Mouse (Mus musculus) heart, postnatal 0 days (tissue): Measurements from ENCODE around the gene Stk4. TPM values are rescaled to one million over a fixed set of nuclear protein-coding genes. Genes with fewer than 3 reads are reported as not detected.

Source experiments
- ATAC-seq: fragments of 200-750 bp; cut with Nextera tagmentation; 2 replicates; pipeline ENCODE4 v1.8.0; 2017; ENCODE audit warnings: low read depth, moderate number of reproducible peaks, moderate library complexity; ENCODE audit not compliant: insufficient read depth
- DNase-seq: peaks from one replicate; pipeline ENCODE4 v3.0.0-alpha.2; 2016; ENCODE audit warnings: low spot score
- H3K27ac ChIP-seq: fragments of 300-500 bp; sonication (generic); 2 replicates; pipeline ENCODE4 v1.5.1; 2014; ENCODE audit warnings: low read depth, mild to moderate bottlenecking
- H3K27me3 ChIP-seq: fragments of 300-500 bp; sonication (generic); 2 replicates; pipeline ENCODE4 v1.6.1; 2014; ENCODE audit warnings: low read length, mixed read lengths; ENCODE audit not compliant: control insufficient read depth, insufficient read depth
- H3K36me3 ChIP-seq: fragments of 300-500 bp; sonication (generic); replicated peaks from 2 replicates; pipeline ENCODE4 v1.6.1; 2014; ENCODE audit warnings: low read length, mixed read lengths; ENCODE audit not compliant: control insufficient read depth, insufficient read depth
- H3K4me1 ChIP-seq: fragments of 300-500 bp; sonication (generic); 2 replicates; pipeline ENCODE4 v1.6.1; 2014; ENCODE audit warnings: antibody characterized with exemption; ENCODE audit not compliant: control insufficient read depth, insufficient read depth
- H3K4me2 ChIP-seq: fragments of 300-500 bp; sonication (generic); 2 replicates; pipeline ENCODE4 v1.6.1; 2014; ENCODE audit warnings: low read depth, mild to moderate bottlenecking, low read length, moderate library complexity
- H3K4me3 ChIP-seq: fragments of 300-500 bp; sonication (generic); 2 replicates; pipeline ENCODE4 v1.5.1; 2014; ENCODE audit warnings: low read depth, low read length
- H3K9ac ChIP-seq: fragments of 300-500 bp; sonication (generic); replicated peaks from 2 replicates; pipeline ENCODE4 v1.6.1; 2014; ENCODE audit warnings: low read depth, low read length, mixed read lengths
- H3K9me3 ChIP-seq: fragments of 300-500 bp; sonication (generic); replicated peaks from 2 replicates; pipeline ENCODE4 v1.6.1; 2016; ENCODE audit warnings: low read length; ENCODE audit not compliant: control insufficient read depth
- CTCF ChIP-seq: IDR thresholded peaks from 2 replicates; pipeline ENCODE4 v1.5.1; 2016; ENCODE audit warnings: antibody characterized with exemption, control low read depth, low read depth
- EP300 ChIP-seq: IDR thresholded peaks from 2 replicates; pipeline ENCODE4 v1.6.1; 2016; ENCODE audit warnings: antibody characterized with exemption, low read depth
- WGBS: fragments of 180-500 bp; shearing (Covaris S2); extraction: QIAGEN DNeasy Blood & Tissue Kit; methylation state at CpG from one replicate; pipeline ENCODE4 v1.1.7; 2014; 5-methylcytosine and 5-hydroxymethylcytosine counted together
- polyA plus RNA-seq: library from polyadenylated mRNA; unstranded; fragments of >200 nt; fragmentation: Nextera tagmentation; extraction: Ambion mirVana; gene quantifications from 2 replicates; pipeline ENCODE4 v1.2.1, GENCODE M21; 2015
- total RNA-seq: library from RNA; depleted of rRNA; stranded (reverse); fragments of >200 nt; gene quantifications from 2 replicates; pipeline ENCODE4 v1.2.3, GENCODE M21; 2014; ENCODE audit warnings: low replicate concordance; rRNA removed

Gene Stk4
- total RNA-seq = 16.6 and 19.4 TPM in 2 replicates
- 8.6 TPM in 2 replicates for polyA plus RNA-seq

GRCm38 (mm10) chr2:164070142-164070764, at the start of gene Stk4:
TSS of gene Stk4 (plus strand) at chr2:164070322.
- peak within 1 kb of the TSS; percentile 85 for H3K27ac ChIP-seq
- H3K9ac ChIP-seq = peak within 1 kb of the TSS; percentile 91
- no peak for DNase-seq
- H3K27me3 ChIP-seq = no peaks in the 10 kb centered on the region
- ATAC-seq = peak; percentile 37
- H3K9me3 ChIP-seq = no peaks in the 10 kb centered on the region
- TF ChIP-seq CTCF (no peak), EP300 (no peak)
- H3K4me1 ChIP-seq = peaks cover 13% of the 10 kb centered on the region
- peaks cover 11% of the 10 kb centered on the region for H3K36me3 ChIP-seq
- WGBS = under 1% methylated on average over 44 of the region's 45 CpGs
- H3K4me2 ChIP-seq = peak within 1 kb of the TSS; percentile 95
- peak within 1 kb of the TSS; percentile 88 for H3K4me3 ChIP-seq

- Histone ChIP-seq H3K4me2 (no peak overlapping the region), H3K4me1 (no peaks in the 10 kb centered on the region), H3K4me3 (no peak overlapping the region), H3K36me3 (peaks cover 31% of the 10 kb centered on the region), H3K9ac (no peak overlapping the region), H3K27ac (no peak overlapping the region), H3K27me3 (no peaks in the 10 kb centered on the region), H3K9me3 (no peaks in the 10 kb centered on the region)
- DNase-seq = no peak
- ATAC-seq = no peak
- WGBS = 38% methylated on average over 2 of the region's 2 CpGs
- TF ChIP-seq CTCF (no peak), EP300 (no peak)
These were observed 48.0 kb upstream of the Stk4 start for GRCm38 (mm10) chr2:164022104-164022503.

GRCm38 (mm10) chr2:164025150-164025549, 45.0 kb upstream of the Stk4 start, which contains the start of gene Pabpc1l:
TSS of gene Pabpc1l (plus strand) at chr2:164025450.
- TF ChIP-seq CTCF (no peak), EP300 (no peak)
- no peak within 1 kb of the TSS for H3K27ac ChIP-seq
- WGBS = 81% methylated on average over 16 of the region's 16 CpGs
- no peaks in the 10 kb centered on the region for H3K27me3 ChIP-seq
- H3K9me3 ChIP-seq = no peaks in the 10 kb centered on the region
- H3K4me2 ChIP-seq = no peak within 1 kb of the TSS
- no peak within 1 kb of the TSS for H3K4me3 ChIP-seq
- H3K9ac ChIP-seq = no peak within 1 kb of the TSS
- DNase-seq (no peak), ATAC-seq (no peak)
- H3K36me3 ChIP-seq = peaks cover 1% of the 10 kb centered on the region; the same call in 1 of the 2 replicates
- H3K4me1 ChIP-seq = peaks cover 9% of the 10 kb centered on the region

GRCm38 (mm10) chr2:164031147-164031546, 39.0 kb upstream of the Stk4 start:
- no peak for ATAC-seq
- H3K9ac ChIP-seq = no peak overlapping the region
- H3K36me3 ChIP-seq = no peaks in the 10 kb centered on the region
- H3K27me3 ChIP-seq = no peaks in the 10 kb centered on the region
- H3K4me3 ChIP-seq = no peak overlapping the region
- TF ChIP-seq EP300 = no peak
- no peak for TF ChIP-seq CTCF
- H3K9me3 ChIP-seq = 0 out of 2 replicates have a peak, but pooled peaks cover 4% of the 10 kb centered on the region
- no peak overlapping the region for H3K27ac ChIP-seq
- no peak for DNase-seq
- H3K4me2 ChIP-seq = no peak overlapping the region
- 65% methylated on average over 10 of the region's 10 CpGs for WGBS
- H3K4me1 ChIP-seq = peaks cover 9% of the 10 kb centered on the region

- H3K9ac ChIP-seq = no peak overlapping the region
- 91% methylated on average over 3 of the region's 3 CpGs for whole genome bisulfite sequencing
- H3K27me3 ChIP-seq = no peaks in the 10 kb centered on the region
- TF ChIP-seq CTCF = no peak
- no peak for TF ChIP-seq EP300
- DNase-seq (no peak), ATAC-seq (no peak)
- no peak overlapping the region for H3K4me2 ChIP-seq
- no peaks in the 10 kb centered on the region for H3K36me3 ChIP-seq
- no peak overlapping the region for H3K4me3 ChIP-seq
- H3K9me3 ChIP-seq = 0 out of 2 replicates have a peak, but pooled peaks cover 4% of the 10 kb centered on the region
- no peak overlapping the region for H3K27ac ChIP-seq
- peaks cover 4% of the 10 kb centered on the region for H3K4me1 ChIP-seq
These were observed 37.1 kb upstream of the Stk4 start for GRCm38 (mm10) chr2:164032973-164033372.
